Mouse (Mus musculus) hindbrain, embryonic 10.5 days (tissue): ENCODE results near the gene Npas1. TPM values are rescaled to one million over a fixed set of nuclear protein-coding genes. Genes with fewer than 3 reads are reported as not detected.

Experiments used
- polyA plus RNA-seq: library from polyadenylated mRNA; unstranded; fragments of >200 nt; fragmentation: Nextera tagmentation; extraction: Ambion mirVana; gene quantifications from 2 replicates; pipeline ENCODE4 v1.2.1, GENCODE M21; 2016

The Npas1 gene
- polyA plus RNA-seq, 1 experiment from 2014 or later: 0.63 TPM

Other genes starting within 250 kb of the Npas1 start
- 0.05 TPM in 1 of 2 replicates, not detected in the other for gene C5ar2, start 233.6 kb downstream of the Npas1 start, polyA plus RNA-seq
- gene C5ar1, start 218.2 kb downstream of the Npas1 start, polyA plus RNA-seq: 0.96 and 0.97 TPM in 2 replicates
- gene Inafm1, start 204.1 kb downstream of the Npas1 start, polyA plus RNA-seq: 7.7 and 13.0 TPM in 2 replicates
- gene Ccdc9, start 190.9 kb downstream of the Npas1 start, polyA plus RNA-seq: 32.2 and 37.4 TPM in 2 replicates
- 17.6 and 19.1 TPM in 2 replicates for gene Bbc3, start 169.3 kb downstream of the Npas1 start, polyA plus RNA-seq
- 371 and 455 TPM in 2 replicates for gene Sae1, start 89.9 kb downstream of the Npas1 start, polyA plus RNA-seq
- gene Zc3h4, start 76.8 kb downstream of the Npas1 start, polyA plus RNA-seq: 20.5 and 23.0 TPM in 2 replicates
- 67.4 and 70.9 TPM in 2 replicates for gene Tmem160, start 24.9 kb downstream of the Npas1 start, polyA plus RNA-seq
- gene Arhgap35, start 137.3 kb upstream of the Npas1 start, polyA plus RNA-seq: 28.0 and 29.6 TPM in 2 replicates
- not detected in 2 replicates for gene Ceacam15, start 198.0 kb upstream of the Npas1 start, polyA plus RNA-seq
- not detected in 2 replicates for gene Ceacam9, start 244.2 kb upstream of the Npas1 start, polyA plus RNA-seq